Mouse (Mus musculus) ES-E14 (cell line): ENCODE measurements around the gene Dnajc6.

ENCODE experiments used
- HCFC1 ChIP-seq: IDR thresholded peaks from 2 replicates; pipeline ENCODE4 v1.6.1; 2012; ENCODE audit warnings: low read length, inconsistent platforms, borderline replicate concordance; ENCODE audit not compliant: insufficient read depth
- MAFK ChIP-seq: IDR thresholded peaks from 2 replicates; pipeline ENCODE4 v1.6.1; 2014; ENCODE audit warnings: mild to moderate bottlenecking, low read depth, low read length, inconsistent platforms; ENCODE audit not compliant: insufficient read depth
- ZC3H11A ChIP-seq: IDR thresholded peaks from 2 replicates; pipeline ENCODE4 v1.6.1; 2012; ENCODE audit warnings: low read depth, mild to moderate bottlenecking, inconsistent platforms, low read length, borderline replicate concordance
- ZNF384 ChIP-seq: IDR thresholded peaks from 2 replicates; pipeline ENCODE4 v1.6.1; 2012; ENCODE audit warnings: low read depth, low read length, inconsistent platforms

GRCm38 (mm10) chr4:101656056-101656455 is 159.6 kb downstream of the Dnajc6 start:
- TF ChIP-seq ZC3H11A (no peak), HCFC1 (no peak), MAFK (no peak), ZNF384 (no peak)
